15 mouse cellular contexts compared by ENCODE assay signal in the genomic region with DNA sequence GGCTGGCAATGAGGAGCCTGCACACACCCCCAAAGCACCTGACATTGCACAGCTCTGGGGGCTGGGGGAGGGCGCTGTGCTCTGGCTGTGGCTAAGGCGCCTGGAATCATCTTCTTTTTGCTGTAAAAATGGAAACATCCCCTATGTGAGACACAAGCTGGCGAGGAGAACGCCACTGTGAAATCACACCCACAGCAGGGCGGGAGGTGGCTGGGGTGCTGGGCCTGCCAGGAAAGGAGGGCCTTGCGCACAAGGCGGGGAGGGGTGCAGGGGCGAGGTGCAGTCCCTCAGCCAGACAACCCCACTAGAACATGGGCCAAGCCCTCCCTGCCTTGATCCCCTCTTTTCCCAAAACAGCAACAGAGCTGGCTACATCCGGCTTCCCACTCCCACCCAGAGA. TPM values are rescaled to one million over a fixed set of nuclear protein-coding genes. Genes with fewer than 3 reads are reported as not detected.
DNase-seq lines count a peak whose midpoint lies in the region; ATAC-seq lines count a peak whose summit lies in the region.
"Had no signal": no experiment of that assay in that cellular context is flagged by ENCODE, and none has a peak within 500 bp of the region (broad histone marks: within the 10 kb centered on the region; RNA-seq: fewer than 3 reads in every experiment).

No protein-coding gene starts in this region.

- H3K9me3 ChIP-seq in limb, embryonic 13.5 days, result no peaks in the 10 kb centered on the region
- no peaks in the 10 kb centered on the region for H3K9me3 ChIP-seq in limb, embryonic 10.5 days (replicated peaks)
- H3K9me3 ChIP-seq: stomach, embryonic 15.5 days had no signal

- ATAC-seq in limb, embryonic 13.5 days (ENCODE audit: low FRiP score, low read depth), result no peak
- peak; percentile 69 for ATAC-seq in frontal cortex, adult (ENCODE audit: low TSS enrichment)

- no peak overlapping the region for H3K4me2 ChIP-seq in limb, embryonic 13.5 days (replicated peaks)
- H3K4me2 ChIP-seq: stomach, embryonic 15.5 days had no signal

- WGBS in limb, embryonic 13.5 days, result 81% methylated on average over 9 of the region's 9 CpGs
- WGBS in limb, embryonic 10.5 days, result 78% methylated on average over 9 of the region's 9 CpGs

- H3K4me3 ChIP-seq in limb, embryonic 13.5 days, result no peak overlapping the region
- H3K4me3 ChIP-seq in limb, embryonic 10.5 days, result no peak overlapping the region
- H3K4me3 ChIP-seq: erythroblast, embryonic 14.5 days; stomach, embryonic 15.5 days had no signal

- H3K4me1 ChIP-seq in limb, embryonic 13.5 days, result peaks cover 22% of the 10 kb centered on the region
- H3K4me1 ChIP-seq in limb, embryonic 10.5 days, result peaks cover 21% of the 10 kb centered on the region

- peaks cover 33% of the 10 kb centered on the region for H3K27me3 ChIP-seq in limb, embryonic 13.5 days
- H3K27me3 ChIP-seq in limb, embryonic 10.5 days (ENCODE audit: low read depth, poor library complexity, severe bottlenecking), result peaks cover 59% of the 10 kb centered on the region
- H3K27me3 ChIP-seq: stomach, embryonic 15.5 days had no signal

- DNase-seq in limb, embryonic 10.5 days (ENCODE audit: low spot score), result no peak
- peak; percentile 34 to 46 for DNase-seq in layer of hippocampus, postnatal 14 days (ENCODE audit: low spot score in 2 of 2)
- peak; percentile 68 to 79 for DNase-seq in right cerebral cortex, postnatal 10 days (ENCODE audit: low spot score in 2 of 2)
- no peak for DNase-seq in embryo, embryonic 10.5 days (ENCODE audit: low spot score)
- DNase-seq in urinary bladder, postnatal 25 days (ENCODE audit: low spot score), result no peak
- DNase-seq in adrenal gland, adult 18-20 months (ENCODE audit: low spot score in 2 of 2), result no peak

- H3K27ac ChIP-seq in limb, embryonic 13.5 days, result no peak overlapping the region
- no peak overlapping the region for H3K27ac ChIP-seq in limb, embryonic 10.5 days
- H3K27ac ChIP-seq: stomach, embryonic 15.5 days had no signal

- no peaks in the 10 kb centered on the region for H3K36me3 ChIP-seq in limb, embryonic 13.5 days
- H3K36me3 ChIP-seq in limb, embryonic 10.5 days, result no peaks in the 10 kb centered on the region
- H3K36me3 ChIP-seq: stomach, embryonic 15.5 days had no signal

- 0 out of 2 replicates have a peak overlapping the region, but pooled peaks have one; percentile 13 for H3K9ac ChIP-seq in limb, embryonic 13.5 days
- H3K9ac ChIP-seq: stomach, embryonic 15.5 days had no signal

RNA-seq across cellular contexts. Expression of a gene that starts 44.4 kb away (rescaled TPM):
- polyA plus RNA-seq in limb, embryonic 13.5 days (2015; fragmentation: Nextera tagmentation; extraction: Ambion mirVana), result not detected in 2 replicates
- polyA plus RNA-seq in limb, embryonic 10.5 days (2016; fragmentation: Nextera tagmentation; extraction: Ambion mirVana), result not detected in 2 replicates
- not detected for total RNA-seq in layer of hippocampus, postnatal 14 days (2021)
- not detected for total RNA-seq in adrenal gland, adult 18-20 months (2021)
- total RNA-seq: adrenal gland, postnatal 36 days; heart, adult 8-10 months; hematopoietic stem cell, adult 5-6 weeks had no signal
- polyA plus RNA-seq: erythroblast, embryonic 14.5 days; kidney, embryonic 16.5 days; limb, embryonic 14.5 days; stomach, embryonic 15.5 days had no signal

RNA-seq across cellular contexts. Expression of a gene that starts 45.8 kb away (rescaled TPM):
- 6.4 and 6.5 TPM in 2 replicates for polyA plus RNA-seq in limb, embryonic 13.5 days (2015; fragmentation: Nextera tagmentation; extraction: Ambion mirVana)
- polyA plus RNA-seq in limb, embryonic 10.5 days (2016; fragmentation: Nextera tagmentation; extraction: Ambion mirVana), result 1.3 and 3.8 TPM in 2 replicates
- total RNA-seq in layer of hippocampus, postnatal 14 days (2021), result 10 to 100 TPM; 77.1 to 85.6 TPM
- total RNA-seq in adrenal gland, adult 18-20 months (2021), result under 1 TPM; 0.20 to 0.26 TPM
- total RNA-seq: hematopoietic stem cell, adult 5-6 weeks had no signal

Comparison
In these comparisons a context has a peak if more than half of its experiments do, and no peak if none do; other contexts are left out.
1. DNase-seq: peak in layer of hippocampus, postnatal 14 days (2 of 2) and right cerebral cortex, postnatal 10 days (2 of 2); none in limb, embryonic 10.5 days (single experiment), embryo, embryonic 10.5 days (single experiment), urinary bladder, postnatal 25 days (single experiment) and adrenal gland, adult 18-20 months (0 of 2).
2. RNA of a gene that starts 45.8 kb away (total RNA-seq): 77.1 to 85.6 TPM in layer of hippocampus, postnatal 14 days; 0.20 to 0.26 TPM in adrenal gland, adult 18-20 months; every median in the first group is over 10 times any median in the second.